Mouse (Mus musculus): ENCODE measurements around the gene Col6a4. TPM values are rescaled to one million over a fixed set of nuclear protein-coding genes. Genes with fewer than 3 reads are reported as not detected.

Col6a4 gene
- total RNA-seq, 2 experiments from 2014 or later = not detected

- no peak for ATAC-seq (replicated peaks; ENCODE audit: low FRiP score, low TSS enrichment, poor library complexity, severe bottlenecking)
These were observed 120.3 kb downstream of the Col6a4 start for GRCm38 (mm10) chr9:105976314-105976713.

GRCm38 (mm10) chr9:105973736-105974135 lies 122.8 kb downstream of the Col6a4 start:
- ATAC-seq (replicated peaks; ENCODE audit: low FRiP score, low TSS enrichment, poor library complexity, severe bottlenecking) = no peak

- ATAC-seq (replicated peaks; ENCODE audit: low FRiP score, low TSS enrichment, poor library complexity, severe bottlenecking) = no peak
These were observed 124.6 kb downstream of the Col6a4 start for GRCm38 (mm10) chr9:105972031-105972430.

- ATAC-seq (replicated peaks; ENCODE audit: low FRiP score, low TSS enrichment, poor library complexity, severe bottlenecking) = no peak
These were observed 125.2 kb downstream of the Col6a4 start for GRCm38 (mm10) chr9:105971351-105971894.

- no peak for ATAC-seq (replicated peaks; ENCODE audit: low FRiP score, low TSS enrichment, poor library complexity, severe bottlenecking)
These were observed 125.7 kb downstream of the Col6a4 start for GRCm38 (mm10) chr9:105970901-105971300.

GRCm38 (mm10) chr9:105967976-105968375 lies 128.6 kb downstream of the Col6a4 start:
- ATAC-seq (replicated peaks; ENCODE audit: low FRiP score, low TSS enrichment, poor library complexity, severe bottlenecking) = no peak

GRCm38 (mm10) chr9:105960533-105960932 lies 136.1 kb downstream of the Col6a4 start, which contains the start of gene Col6a5:
Col6a5 (minus strand) TSS chr9:105960643.
- no peak for ATAC-seq (replicated peaks; ENCODE audit: low FRiP score, low TSS enrichment, poor library complexity, severe bottlenecking)

GRCm38 (mm10) chr9:105959116-105959515 lies 137.5 kb downstream of the Col6a4 start:
- ATAC-seq (replicated peaks; ENCODE audit: low FRiP score, low TSS enrichment, poor library complexity, severe bottlenecking) = no peak

- no peak for ATAC-seq (replicated peaks; ENCODE audit: low FRiP score, low TSS enrichment, poor library complexity, severe bottlenecking)
These were observed 146.8 kb downstream of the Col6a4 start for GRCm38 (mm10) chr9:105949755-105950154.

GRCm38 (mm10) chr9:105947577-105947976 lies 149.0 kb downstream of the Col6a4 start:
- ATAC-seq (replicated peaks; ENCODE audit: low FRiP score, low TSS enrichment, poor library complexity, severe bottlenecking) = no peak

Other genes starting within 250 kb of the Col6a4 start
- gene Col6a5, start 136.1 kb downstream of the Col6a4 start, total RNA-seq (2014; fragmentation: Nextera tagmentation) = not detected in 2 replicates
- not detected in 2 replicates for gene Col6a5, start 136.1 kb downstream of the Col6a4 start, total RNA-seq (2017)
- 0.90 and 1.6 TPM in 2 replicates for gene Glyctk, start 61.4 kb upstream of the Col6a4 start, total RNA-seq (2014; fragmentation: Nextera tagmentation)
- gene Glyctk, start 61.4 kb upstream of the Col6a4 start, total RNA-seq (2017) = 1.5 and 3.0 TPM in 2 replicates
- 65.2 and 70.8 TPM in 2 replicates for gene Wdr82, start 74.1 kb upstream of the Col6a4 start, total RNA-seq (2014; fragmentation: Nextera tagmentation)
- gene Wdr82, start 74.1 kb upstream of the Col6a4 start, total RNA-seq (2017) = 88.0 and 89.2 TPM in 2 replicates
- gene Ppm1m, start 103.0 kb upstream of the Col6a4 start, total RNA-seq (2014; fragmentation: Nextera tagmentation) = 15.4 and 21.4 TPM in 2 replicates
- gene Ppm1m, start 103.0 kb upstream of the Col6a4 start, total RNA-seq (2017) = 3.5 and 6.8 TPM in 2 replicates
- 11.4 and 15.5 TPM in 2 replicates for gene Twf2, start 106.3 kb upstream of the Col6a4 start, total RNA-seq (2014; fragmentation: Nextera tagmentation)
- 13.7 and 19.8 TPM in 2 replicates for gene Twf2, start 106.3 kb upstream of the Col6a4 start, total RNA-seq (2017)
- not detected in 2 replicates for gene Tlr9, start 125.8 kb upstream of the Col6a4 start, total RNA-seq (2014; fragmentation: Nextera tagmentation)
- gene Tlr9, start 125.8 kb upstream of the Col6a4 start, total RNA-seq (2017) = not detected in 2 replicates
- gene Alas1, start 151.9 kb upstream of the Col6a4 start, total RNA-seq (2014; fragmentation: Nextera tagmentation) = 29.5 and 45.9 TPM in 2 replicates
- gene Alas1, start 151.9 kb upstream of the Col6a4 start, total RNA-seq (2017) = 21.7 and 27.7 TPM in 2 replicates
- 29.1 and 48.1 TPM in 2 replicates for gene Poc1a, start 184.3 kb upstream of the Col6a4 start, total RNA-seq (2014; fragmentation: Nextera tagmentation)
- 28.1 and 40.0 TPM in 2 replicates for gene Poc1a, start 184.3 kb upstream of the Col6a4 start, total RNA-seq (2017)

Data from megakaryocyte-erythroid progenitor cell, adult 5-6 weeks (primary cell).